Mouse (Mus musculus) thymus, adult 2 months (tissue): ENCODE results near the gene Trpm8.

Source experiments
- CTCF ChIP-seq: fragments of 200-500 bp; IDR thresholded peaks from 2 replicates; pipeline ENCODE4 v1.5.1; 2012; ENCODE audit warnings: mild to moderate bottlenecking, control low read depth, low read length, moderate library complexity, borderline replicate concordance; ENCODE audit not compliant: control insufficient read depth, poor library complexity, insufficient read depth; ENCODE audit errors: extremely low read depth
- POLR2A ChIP-seq: fragments of 200-500 bp; IDR thresholded peaks from 2 replicates; pipeline ENCODE4 v1.6.1; 2012; ENCODE audit warnings: mild to moderate bottlenecking, low read length, control low read depth, moderate library complexity; ENCODE audit not compliant: control insufficient read depth, poor library complexity, insufficient read depth; ENCODE audit errors: extremely low read depth

GRCm38 (mm10) chr1:88277818-88278511, 504 bp downstream of the Trpm8 start:
- no peak for TF ChIP-seq CTCF
- no peak for TF ChIP-seq POLR2A
